Mouse (Mus musculus) cerebellum, adult 2 months (tissue): Measurements from ENCODE around the gene Pdss2. TPM values are rescaled to one million over a fixed set of nuclear protein-coding genes. Genes with fewer than 3 reads are reported as not detected.
A peak's percentile ranks its signal among the peaks of the same experiment; 100 is the strongest.

Source experiments
- DNase-seq, 2 experiments: peaks; one replicate each; pipeline ENCODE4 v3.0.0; 2021
- H3K27ac ChIP-seq: fragments of 200-500 bp; 2 replicates; pipeline ENCODE4 v1.5.1; 2012; ENCODE audit warnings: low read length, control low read depth, inconsistent platforms; ENCODE audit not compliant: insufficient read depth
- H3K27me3 ChIP-seq: fragments of 200-500 bp; 2 replicates; pipeline ENCODE4 v1.6.1; 2012; ENCODE audit warnings: inconsistent platforms, mild to moderate bottlenecking, low read length, moderate library complexity; ENCODE audit not compliant: control insufficient read depth, insufficient read depth
- H3K4me1 ChIP-seq: fragments of 200-500 bp; 2 replicates; pipeline ENCODE4 v1.6.1; 2011; ENCODE audit warnings: low read length; ENCODE audit not compliant: control insufficient read depth, insufficient read depth
- H3K4me3 ChIP-seq: fragments of 200-500 bp; replicated peaks from 2 replicates; pipeline ENCODE3; 2011; ENCODE audit warnings: mild to moderate bottlenecking, low read depth, low read length, control low read depth; ENCODE audit not compliant: insufficient read depth
- CTCF ChIP-seq: fragments of 200-500 bp; IDR thresholded peaks from 2 replicates; pipeline ENCODE4 v1.5.1; 2011; ENCODE audit warnings: low read depth, mild to moderate bottlenecking, control low read depth, low read length, moderate library complexity, borderline replicate concordance; ENCODE audit not compliant: insufficient read depth
- POLR2A ChIP-seq: fragments of 200-500 bp; IDR thresholded peaks from 2 replicates; pipeline ENCODE4 v1.6.1; 2011; ENCODE audit warnings: low read length, control low read depth, borderline replicate concordance; ENCODE audit not compliant: insufficient read depth
- WGBS: fragments of 180-500 bp; shearing (Covaris S2); methylation state at CpG from one replicate; pipeline ENCODE4 v1.1.7; 2018; 5-methylcytosine and 5-hydroxymethylcytosine counted together
- polyA plus RNA-seq: library from polyadenylated mRNA; depleted of rRNA; stranded (reverse); fragments of >200 nt; gene quantifications from 2 replicates; pipeline ENCODE4 v1.2.3, GENCODE M21; 2012

The Pdss2 gene
- polyA plus RNA-seq, 1 experiment: 13.7 TPM

DNA sequence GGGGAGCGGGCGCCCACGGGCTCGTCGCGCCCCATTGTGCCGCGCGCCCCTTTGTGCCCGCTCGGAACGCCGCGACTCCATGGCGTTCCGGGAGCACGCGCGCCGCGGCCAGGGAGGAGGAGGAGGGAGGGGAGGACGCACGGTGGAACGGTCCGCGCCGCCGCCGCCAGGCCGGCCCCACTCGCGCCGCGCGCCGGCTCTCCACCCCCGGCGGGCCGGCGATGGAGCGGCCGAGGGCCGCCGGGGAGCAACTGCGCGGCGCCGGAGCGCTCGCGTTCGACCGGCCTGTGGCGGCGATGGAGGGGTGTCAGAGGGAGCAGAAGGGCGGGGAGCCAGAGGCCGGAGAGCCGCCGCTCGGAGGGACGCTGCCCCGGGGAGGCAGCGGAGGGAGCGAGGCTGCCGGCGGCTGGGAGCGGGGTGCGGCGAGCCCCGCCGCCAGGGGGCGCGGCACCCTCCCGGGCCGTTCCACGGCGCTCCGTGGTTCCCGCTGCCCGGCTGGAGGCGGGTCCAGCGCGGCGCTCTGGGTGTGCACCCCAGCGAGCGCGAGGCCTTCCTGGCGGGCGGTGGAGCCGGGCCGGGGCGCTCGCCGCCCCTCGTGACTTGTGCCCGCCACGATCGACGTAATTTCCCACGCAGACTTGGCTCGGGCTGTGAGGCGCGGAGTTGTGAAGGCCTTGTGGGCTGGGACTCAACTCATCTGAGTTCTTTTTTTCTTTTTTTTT, 258.3 kb downstream of the Pdss2 start:
- Histone ChIP-seq H3K4me1 (no peaks in the 10 kb centered on the region; the same call in 1 of the 2 replicates), H3K27ac (no peak overlapping the region), H3K4me3 (peak overlapping the region; percentile 60), H3K27me3 (no peaks in the 10 kb centered on the region)
- WGBS: under 1% methylated on average over 92 of the region's 103 CpGs
- DNase-seq: peak; percentile 79 to 81
- no peak for TF ChIP-seq POLR2A
- TF ChIP-seq CTCF: peak; percentile 25; the same call in 1 of the 2 replicates

DNA sequence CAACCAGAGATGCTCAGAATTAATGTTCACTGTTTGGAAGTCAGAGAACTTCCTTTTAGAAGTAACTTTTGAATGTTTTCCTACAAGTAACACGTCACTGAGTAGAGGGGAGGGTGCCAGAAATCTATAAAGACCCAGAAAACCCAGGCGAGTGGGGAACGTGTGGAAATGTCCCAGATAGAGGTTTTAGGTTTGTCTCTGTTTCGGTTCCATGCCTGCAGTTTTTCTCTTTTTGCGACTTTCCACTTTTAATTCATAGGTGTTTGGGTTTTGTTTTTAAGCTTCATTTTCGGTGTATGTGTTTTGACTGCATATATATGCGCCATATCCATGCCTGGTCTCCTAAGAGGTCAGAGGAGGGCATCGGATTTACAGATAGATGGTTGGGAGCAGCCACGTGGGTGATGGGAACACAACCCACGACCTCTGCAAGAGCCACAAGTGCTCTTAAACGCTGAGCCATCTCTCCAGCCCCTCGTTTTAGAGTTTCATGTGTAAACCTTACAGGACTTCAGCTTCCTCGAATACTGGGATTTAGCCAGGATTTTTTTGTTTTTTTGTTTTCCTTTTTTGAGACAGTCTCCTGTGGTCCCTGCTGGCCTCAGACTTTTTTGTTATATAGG, 259.1 kb downstream of the Pdss2 start:
- TF ChIP-seq POLR2A (no peak), CTCF (no peak)
- Histone ChIP-seq H3K27me3 (no peaks in the 10 kb centered on the region), H3K4me1 (no peaks in the 10 kb centered on the region; the same call in 1 of the 2 replicates), H3K4me3 (peak overlapping the region; percentile 60), H3K27ac (no peak overlapping the region)
- 15% methylated on average over 13 of the region's 13 CpGs for WGBS
- peak in 1 of 2 experiments; percentile 5 for DNase-seq

DNA sequence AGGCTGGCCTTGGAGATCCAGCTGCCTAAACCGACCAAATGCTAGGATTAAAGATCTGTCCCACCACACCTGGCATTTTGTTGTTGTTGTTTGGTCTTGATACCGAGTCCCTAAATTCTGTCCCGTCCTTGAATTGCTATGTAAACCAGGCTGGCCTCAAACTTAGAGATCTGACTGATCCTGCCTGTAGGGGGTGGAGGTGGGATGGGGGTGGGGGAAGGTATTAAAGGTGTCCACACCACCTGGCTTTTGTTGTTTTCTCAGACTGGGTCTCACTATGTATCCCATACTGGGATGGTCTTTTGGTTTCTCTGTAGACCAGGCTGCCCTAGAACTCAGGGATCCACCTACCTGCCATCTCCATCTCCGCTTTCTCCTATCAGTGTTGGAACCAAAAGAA, 259.9 kb downstream of the Pdss2 start:
- H3K27me3 ChIP-seq: no peaks in the 10 kb centered on the region
- no peak for DNase-seq
- H3K27ac ChIP-seq: no peak overlapping the region
- TF ChIP-seq POLR2A: no peak
- no peak for TF ChIP-seq CTCF
- no peaks in the 10 kb centered on the region; the same call in 1 of the 2 replicates for H3K4me1 ChIP-seq
- H3K4me3 ChIP-seq: no peak overlapping the region
- 70% methylated on average over 4 of the region's 4 CpGs for WGBS

DNA sequence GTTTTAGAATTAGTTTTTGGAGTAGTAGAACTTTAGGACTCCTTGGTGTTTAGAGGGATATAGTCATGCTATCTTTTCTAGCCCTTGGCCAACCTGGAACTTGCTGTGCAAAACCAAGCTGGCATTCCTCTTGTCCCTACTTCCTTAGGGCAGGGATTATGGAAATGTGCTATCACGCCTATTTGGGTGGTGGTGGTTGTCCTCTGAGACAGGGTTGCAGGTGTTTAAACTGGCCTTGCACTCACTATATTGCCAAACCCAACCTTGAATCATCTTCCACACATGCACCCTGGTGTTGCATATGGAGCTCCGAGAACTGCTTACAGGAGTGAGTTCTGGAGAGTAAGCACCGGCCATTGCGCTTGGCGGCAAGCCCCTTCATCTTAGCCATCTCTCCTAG, 260.7 kb downstream of the Pdss2 start:
- TF ChIP-seq POLR2A (no peak), CTCF (no peak)
- no peaks in the 10 kb centered on the region; the same call in 1 of the 2 replicates for H3K4me1 ChIP-seq
- H3K27me3 ChIP-seq: no peaks in the 10 kb centered on the region
- no peak overlapping the region for H3K27ac ChIP-seq
- no peak for DNase-seq
- WGBS: 96% methylated on average over 5 of the region's 5 CpGs
- no peak overlapping the region for H3K4me3 ChIP-seq

DNA sequence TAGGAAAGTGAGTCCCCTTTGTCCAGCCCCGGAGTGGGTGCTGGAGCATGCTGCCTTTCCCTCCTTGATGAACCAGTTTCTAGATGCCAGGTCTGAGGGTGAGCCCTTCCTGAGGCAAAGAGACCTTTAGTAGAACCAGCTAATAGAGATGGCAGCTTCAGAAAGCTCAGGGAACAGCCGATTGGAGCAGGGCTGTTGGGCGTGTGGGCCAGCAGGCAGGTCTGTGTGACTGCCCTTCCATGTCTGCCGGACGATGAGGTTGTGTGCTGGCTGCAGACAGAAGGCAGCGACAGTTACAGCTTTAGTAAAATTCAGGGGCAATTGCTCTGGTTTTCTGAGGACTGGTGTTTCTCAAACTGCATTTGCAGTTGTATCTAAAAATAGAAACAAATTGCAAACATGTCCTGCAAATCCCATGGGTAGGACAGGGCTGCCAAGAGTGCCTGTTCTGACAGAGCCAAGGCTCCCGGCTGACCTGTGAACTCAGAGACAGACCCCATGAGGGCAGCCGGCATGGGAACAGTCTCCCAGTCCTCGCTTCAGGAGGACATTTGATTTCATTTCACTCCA, 262.2 kb downstream of the Pdss2 start:
- Histone ChIP-seq H3K4me1 (no peaks in the 10 kb centered on the region; the same call in 1 of the 2 replicates), H3K27me3 (no peaks in the 10 kb centered on the region), H3K27ac (no peak overlapping the region), H3K4me3 (no peak overlapping the region)
- TF ChIP-seq CTCF: no peak
- no peak for TF ChIP-seq POLR2A
- 33% methylated on average over 9 of the region's 9 CpGs for WGBS
- no peak for DNase-seq

DNA sequence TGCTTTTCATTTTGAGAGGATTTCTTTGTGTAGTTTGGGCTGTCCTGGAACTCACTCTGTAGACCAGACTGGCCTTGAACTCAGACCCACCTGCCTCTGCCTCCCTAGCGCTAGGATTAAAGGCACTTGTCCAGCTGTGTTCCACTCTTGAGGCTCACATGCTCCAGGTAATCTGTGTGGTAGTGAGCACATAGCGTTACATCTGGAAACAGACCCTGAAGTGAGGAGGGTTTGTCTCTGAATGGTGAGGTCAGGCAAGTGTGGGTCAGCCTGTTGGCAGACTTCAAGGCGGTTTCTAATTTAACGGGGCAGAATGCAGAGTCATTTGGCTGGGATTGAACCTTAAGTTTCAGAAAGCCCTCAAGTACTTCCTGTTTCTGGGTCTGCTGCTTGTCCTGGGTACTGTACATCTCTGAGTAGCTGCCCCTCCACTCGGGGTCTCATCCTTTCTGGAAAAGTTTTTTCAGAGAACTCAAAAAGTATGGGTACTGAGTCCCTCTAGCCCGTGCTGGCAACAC, 264.5 kb downstream of the Pdss2 start:
- H3K4me3 ChIP-seq: no peak overlapping the region
- TF ChIP-seq CTCF: no peak
- TF ChIP-seq POLR2A: no peak
- 90% methylated on average over 6 of the region's 6 CpGs for WGBS
- DNase-seq: no peak
- no peaks in the 10 kb centered on the region for H3K27me3 ChIP-seq
- H3K27ac ChIP-seq: no peak overlapping the region
- no peaks in the 10 kb centered on the region for H3K4me1 ChIP-seq

DNA sequence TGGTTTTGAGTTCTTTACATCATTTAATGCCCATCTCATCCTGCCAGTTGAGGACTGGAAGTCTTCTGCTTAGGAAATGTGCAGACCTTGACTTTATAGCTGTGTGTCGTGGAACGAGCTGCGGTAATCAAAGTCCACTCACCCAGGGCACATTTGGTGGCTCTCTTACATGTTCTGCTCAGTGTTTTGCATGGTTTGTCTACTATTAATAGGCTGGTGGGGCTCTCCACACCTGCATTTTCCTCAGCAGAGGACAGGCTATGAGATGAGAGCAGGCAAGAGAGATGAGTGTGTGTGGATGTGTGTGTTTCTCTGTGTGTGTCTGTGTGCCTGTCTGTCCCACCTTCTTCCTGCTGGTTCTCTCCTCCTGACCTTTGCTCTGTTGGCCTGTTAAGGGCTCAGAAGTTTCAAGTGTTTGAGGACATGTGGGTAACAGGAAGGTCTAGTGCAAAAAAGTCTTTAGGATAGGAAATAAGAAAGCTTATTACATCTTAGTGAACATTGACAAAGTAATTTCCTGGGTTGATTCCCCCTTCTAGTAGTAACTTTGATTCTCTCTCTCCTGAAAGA, 266.2 kb downstream of the Pdss2 start:
- WGBS: 98% methylated on average over 3 of the region's 3 CpGs
- no peak for TF ChIP-seq CTCF
- no peak overlapping the region for H3K4me3 ChIP-seq
- no peaks in the 10 kb centered on the region for H3K4me1 ChIP-seq
- DNase-seq: no peak
- no peak overlapping the region for H3K27ac ChIP-seq
- H3K27me3 ChIP-seq: no peaks in the 10 kb centered on the region

DNA sequence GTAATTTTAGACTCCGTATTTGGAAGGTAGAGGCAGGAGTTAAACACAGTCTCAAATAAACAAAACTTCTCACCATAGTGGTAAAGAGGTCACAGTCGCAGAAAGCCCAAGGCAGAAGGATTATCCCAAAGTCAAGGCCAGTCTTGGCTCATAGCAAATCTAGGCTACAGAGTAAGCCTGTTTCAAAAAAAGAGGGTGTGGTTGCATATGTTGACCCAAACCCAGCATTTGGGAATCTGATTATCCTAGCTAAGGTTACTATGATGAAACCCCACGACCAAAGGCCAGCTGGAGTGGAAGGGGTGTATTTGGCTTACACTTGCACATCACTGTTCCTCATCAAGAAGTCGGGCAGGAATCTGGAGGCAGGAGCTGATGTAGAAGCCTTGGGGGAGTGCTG, 267.0 kb downstream of the Pdss2 start:
- no peaks in the 10 kb centered on the region for H3K4me1 ChIP-seq
- no peaks in the 10 kb centered on the region for H3K27me3 ChIP-seq
- no peak for DNase-seq
- no peak overlapping the region for H3K27ac ChIP-seq
- no peak overlapping the region for H3K4me3 ChIP-seq
- 86% methylated on average over 4 of the region's 4 CpGs for WGBS
- no peak for TF ChIP-seq POLR2A
- no peak for TF ChIP-seq CTCF
